Mouse (Mus musculus) heart, embryonic 15.5 days (tissue): Measurements from ENCODE around the gene Gm21983. TPM values are rescaled to one million over a fixed set of nuclear protein-coding genes. Genes with fewer than 3 reads are reported as not detected.

Experiments
- ATAC-seq: fragments of 200-750 bp; cut with Nextera tagmentation; replicated peaks from 2 replicates; pipeline ENCODE4 v1.8.0; 2017; ENCODE audit warnings: low read depth, moderate TSS enrichment; ENCODE audit not compliant: insufficient number of reproducible peaks, insufficient read depth, low FRiP score
- H3K27ac ChIP-seq: fragments of 300-500 bp; sonication (generic); 2 replicates; pipeline ENCODE4 v1.5.1; 2015; ENCODE audit warnings: mild to moderate bottlenecking, inconsistent platforms
- H3K27me3 ChIP-seq: fragments of 300-500 bp; sonication (generic); 2 replicates; pipeline ENCODE4 v1.6.1; 2015; ENCODE audit warnings: inconsistent platforms
- H3K36me3 ChIP-seq: fragments of 300-500 bp; sonication (generic); 2 replicates; pipeline ENCODE4 v1.6.1; 2015; ENCODE audit warnings: mild to moderate bottlenecking, inconsistent platforms
- H3K4me1 ChIP-seq: fragments of 300-500 bp; sonication (generic); replicated peaks from 2 replicates; pipeline ENCODE4 v1.6.1; 2015; ENCODE audit warnings: inconsistent platforms
- H3K4me2 ChIP-seq: fragments of 300-500 bp; sonication (generic); 2 replicates; pipeline ENCODE4 v1.6.1; 2015; ENCODE audit warnings: inconsistent platforms, mild to moderate bottlenecking, moderate library complexity
- H3K4me3 ChIP-seq: fragments of 300-500 bp; sonication (generic); 2 replicates; pipeline ENCODE4 v1.5.1; 2015; ENCODE audit warnings: mild to moderate bottlenecking, inconsistent platforms
- H3K9ac ChIP-seq: fragments of 300-500 bp; sonication (generic); 2 replicates; pipeline ENCODE4 v1.6.1; 2015; ENCODE audit warnings: mild to moderate bottlenecking, inconsistent platforms
- H3K9me3 ChIP-seq: fragments of 300-500 bp; sonication (generic); replicated peaks from 2 replicates; pipeline ENCODE4 v1.6.1; 2016; ENCODE audit warnings: inconsistent platforms
- WGBS: fragments of 180-500 bp; shearing (Covaris S2); methylation state at CpG from one replicate; pipeline ENCODE4 v1.1.7; 2015; ENCODE audit warnings: mixed read lengths; 5-methylcytosine and 5-hydroxymethylcytosine counted together
- microRNA counts: library from miRNA; unstranded; fragments of <30 nt; microRNA quantifications from one replicate; lab custom pipeline; 2016
- microRNA-seq: library from miRNA; unstranded; fragments of <30 nt; microRNA quantifications from one replicate; pipeline ENCODE4, GENCODE M21; 2016
- polyA plus RNA-seq: library from polyadenylated mRNA; unstranded; fragments of >200 nt; fragmentation: Nextera tagmentation; extraction: Ambion mirVana; gene quantifications from 2 replicates; pipeline ENCODE4 v1.2.1, GENCODE M21; 2015

Gm21983 gene
- polyA plus RNA-seq, 1 experiment from 2014 or later: not detected

DNA sequence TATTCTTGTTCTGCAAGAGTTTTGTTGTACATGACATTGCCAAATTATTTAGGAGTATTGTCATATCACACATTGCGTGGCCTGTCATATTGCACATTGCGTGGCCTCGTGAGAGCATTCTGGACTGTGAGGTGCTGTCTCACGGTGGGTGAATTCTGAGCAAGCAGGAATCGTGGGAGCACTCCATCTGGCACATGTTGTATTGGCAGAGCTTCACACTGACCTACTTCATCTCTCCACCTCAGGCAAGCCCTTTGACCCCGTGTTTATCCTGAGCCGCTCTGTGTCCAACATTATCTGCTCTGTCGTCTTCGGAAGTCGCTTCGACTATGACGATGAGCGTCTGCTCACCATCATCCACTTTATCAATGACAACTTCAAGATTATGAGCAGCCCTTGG, 51.9 kb downstream of the Gm21983 start:
- Histone ChIP-seq H3K4me1 (peaks cover 4% of the 10 kb centered on the region; the same call in 1 of the 2 replicates), H3K27ac (no peak overlapping the region), H3K4me3 (no peak overlapping the region), H3K9ac (no peak overlapping the region), H3K36me3 (no peaks in the 10 kb centered on the region), H3K9me3 (no peaks in the 10 kb centered on the region), H3K27me3 (no peaks in the 10 kb centered on the region), H3K4me2 (no peak overlapping the region)
- ATAC-seq: no peak
- 54% methylated on average over 13 of the region's 13 CpGs for WGBS

DNA sequence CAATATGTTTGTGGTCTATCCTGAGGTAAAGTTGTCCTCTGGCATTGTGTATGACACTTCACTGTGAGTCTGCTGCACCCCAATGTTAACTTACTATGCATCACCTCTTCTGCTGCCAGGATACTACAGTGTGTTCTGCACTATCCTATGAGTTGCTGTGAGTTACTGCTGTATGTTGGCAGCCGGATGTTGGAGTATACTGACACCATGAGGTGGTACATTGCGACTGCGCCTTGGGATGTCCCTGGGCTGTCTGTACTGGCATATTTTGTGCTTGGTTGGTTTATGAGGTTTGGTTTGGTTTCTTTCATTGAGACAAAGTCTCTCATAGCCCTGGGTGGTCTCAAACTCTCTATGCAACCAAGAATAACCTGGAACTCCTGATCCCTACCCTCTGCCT, 52.7 kb downstream of the Gm21983 start:
- ATAC-seq: no peak
- no peaks in the 10 kb centered on the region for H3K36me3 ChIP-seq
- WGBS: 48% methylated on average over 3 of the region's 3 CpGs

DNA sequence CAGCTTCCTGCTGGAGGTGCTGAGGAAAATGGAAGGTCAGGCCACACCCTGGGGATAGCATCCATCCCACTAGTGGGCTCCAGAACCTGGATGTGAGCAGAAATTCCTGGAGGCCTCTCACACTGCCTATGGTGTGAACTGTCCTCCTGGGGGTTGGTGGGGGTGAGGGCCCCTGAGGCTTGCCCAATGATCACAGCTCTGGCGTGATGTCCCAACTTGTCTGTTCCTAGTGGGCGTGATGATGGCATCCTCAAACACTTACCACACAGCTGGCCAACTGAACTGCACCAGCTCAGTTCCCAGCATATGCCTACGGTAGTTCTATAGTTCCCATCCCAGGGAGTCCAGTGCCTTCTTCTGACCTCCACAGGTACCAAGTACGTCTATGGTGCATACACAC, 55.9 kb downstream of the Gm21983 start:
- Histone ChIP-seq H3K4me1 (no peaks in the 10 kb centered on the region), H3K27ac (no peak overlapping the region), H3K27me3 (no peaks in the 10 kb centered on the region), H3K36me3 (no peaks in the 10 kb centered on the region), H3K9ac (no peak overlapping the region), H3K9me3 (no peaks in the 10 kb centered on the region), H3K4me2 (no peak overlapping the region), H3K4me3 (no peak overlapping the region)
- ATAC-seq: no peak
- WGBS: 72% methylated on average over 4 of the region's 4 CpGs

More for the DNA sequence above, 52.7 kb downstream of the Gm21983 start:
- H3K4me3 ChIP-seq: no peak overlapping the region
- H3K4me1 ChIP-seq: peaks cover 2% of the 10 kb centered on the region; the same call in 1 of the 2 replicates
- no peak overlapping the region for H3K9ac ChIP-seq
- H3K27ac ChIP-seq: no peak overlapping the region
- H3K27me3 ChIP-seq: no peaks in the 10 kb centered on the region
- H3K9me3 ChIP-seq: no peaks in the 10 kb centered on the region
- no peak overlapping the region for H3K4me2 ChIP-seq

DNA sequence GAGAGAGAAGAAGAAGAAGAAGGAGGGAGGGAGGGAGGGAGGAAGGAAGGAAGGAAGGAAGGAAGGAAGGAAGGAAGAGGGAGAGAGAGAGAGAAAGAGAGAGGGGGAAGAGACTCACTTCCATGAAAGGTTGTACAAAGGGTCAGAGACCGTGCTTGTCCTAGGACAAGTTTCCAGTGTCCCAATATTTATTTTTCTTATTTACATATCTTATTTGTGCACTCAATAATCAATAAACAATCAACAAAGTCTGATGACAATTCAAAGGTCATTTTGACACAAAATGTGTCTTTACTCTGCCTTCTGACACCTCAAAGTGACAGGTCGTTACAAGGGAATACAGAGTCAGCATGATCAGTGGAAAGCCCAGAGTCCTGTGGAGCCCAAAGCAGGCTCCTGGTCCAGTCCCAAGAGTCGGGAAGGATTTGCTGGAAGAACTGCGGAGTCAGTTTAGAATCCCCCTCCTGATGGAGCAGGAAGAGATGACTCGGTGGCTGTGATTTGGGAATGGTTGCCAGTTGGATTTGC, 56.5 kb downstream of the Gm21983 start:
- Histone ChIP-seq H3K36me3 (no peaks in the 10 kb centered on the region), H3K4me3 (no peak overlapping the region), H3K4me2 (no peak overlapping the region), H3K9ac (no peak overlapping the region), H3K27me3 (no peaks in the 10 kb centered on the region), H3K9me3 (no peaks in the 10 kb centered on the region), H3K27ac (no peak overlapping the region), H3K4me1 (no peaks in the 10 kb centered on the region)
- 62% methylated on average over 5 of the region's 5 CpGs for WGBS
- ATAC-seq: no peak

DNA sequence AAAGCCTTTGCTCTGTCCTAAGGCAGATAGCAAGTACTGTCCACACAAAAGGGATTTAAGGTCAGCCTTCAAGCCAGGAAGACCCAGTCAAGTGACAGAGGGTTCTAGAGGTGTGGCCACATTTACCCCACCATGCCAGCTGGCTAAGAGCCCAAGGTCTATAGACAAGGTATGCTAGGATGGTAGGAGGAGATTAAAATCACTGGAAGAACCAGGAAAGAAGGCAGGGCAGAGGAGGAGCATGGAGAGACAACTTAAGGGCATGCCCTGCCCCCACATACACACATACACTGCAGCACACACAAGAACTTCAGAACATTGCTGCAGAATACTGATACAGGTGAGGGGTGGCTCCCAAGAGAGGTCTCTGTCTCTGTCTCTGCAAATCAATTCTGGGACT, 61.2 kb downstream of the Gm21983 start, which contains the start of gene Cyp2f2:
Cyp2f2 (plus strand) TSS at position 234 of the 400 bp plus-strand sequence.
- Histone ChIP-seq H3K9ac (no peak within 1 kb of the TSS), H3K36me3 (no peaks in the 10 kb centered on the region), H3K4me3 (no peak within 1 kb of the TSS), H3K27me3 (no peaks in the 10 kb centered on the region), H3K4me1 (no peaks in the 10 kb centered on the region), H3K4me2 (no peak within 1 kb of the TSS), H3K9me3 (no peaks in the 10 kb centered on the region), H3K27ac (no peak within 1 kb of the TSS)
- ATAC-seq: no peak

MicroRNAs encoded within 50 kb of the gene (microRNA counts, 519-probe panel; counts per million panel counts)
- not detected for microRNA mmu-miR-1191 (lab: Ali Mortazavi, UCI)

Small RNA genes lying within 50 kb of the gene (microRNA-seq; reads per million reads assigned to microRNA genes)
- gene Mir1191 (3.2 reads per million, percentile 11 among the genes with 10 or more reads in this experiment), gene Mir3101 (not detected)

Other genes starting within 250 kb of the Gm21983 start
- gene Cyp2a22, start 241.7 kb downstream of the Gm21983 start, polyA plus RNA-seq: 0.04 TPM in 1 of 2 replicates, not detected in the other
- gene Cyp2a12, start 152.0 kb downstream of the Gm21983 start, polyA plus RNA-seq: not detected in 2 replicates
- gene Cyp2f2, start 61.2 kb downstream of the Gm21983 start, polyA plus RNA-seq: 4.0 and 20.7 TPM in 2 replicates
- 0.11 TPM in 1 of 2 replicates, not detected in the other for gene Cyp2t4, start 27.4 kb downstream of the Gm21983 start, polyA plus RNA-seq
- gene Egln2, start 14.3 kb downstream of the Gm21983 start, polyA plus RNA-seq: 45.7 and 65.8 TPM in 2 replicates
- 43.0 and 52.6 TPM in 2 replicates for gene Rab4b, start 2.2 kb downstream of the Gm21983 start, polyA plus RNA-seq
- 4.9 and 12.8 TPM in 2 replicates for gene Mia, start 71 bp upstream of the Gm21983 start, polyA plus RNA-seq
- gene BC024978, start 14.7 kb upstream of the Gm21983 start, polyA plus RNA-seq: 2.6 and 3.1 TPM in 2 replicates
- 111 and 166 TPM in 2 replicates for gene Snrpa, start 15.2 kb upstream of the Gm21983 start, polyA plus RNA-seq
- gene Itpkc, start 47.6 kb upstream of the Gm21983 start, polyA plus RNA-seq: 2.4 and 2.8 TPM in 2 replicates
- gene Coq8b, start 51.9 kb upstream of the Gm21983 start, polyA plus RNA-seq: 13.9 and 14.7 TPM in 2 replicates
- 9.2 and 13.8 TPM in 2 replicates for gene Numbl, start 77.3 kb upstream of the Gm21983 start, polyA plus RNA-seq
- 61.7 and 99.9 TPM in 2 replicates for gene Ltbp4, start 156.6 kb upstream of the Gm21983 start, polyA plus RNA-seq
- 19.8 and 29.4 TPM in 2 replicates for gene Shkbp1, start 174.9 kb upstream of the Gm21983 start, polyA plus RNA-seq
- 0.34 TPM in 1 of 2 replicates, not detected in the other for gene Gm20479, start 176.3 kb upstream of the Gm21983 start, polyA plus RNA-seq